Mouse (Mus musculus): Measurements from ENCODE around the gene Zbtb20.

DNA sequence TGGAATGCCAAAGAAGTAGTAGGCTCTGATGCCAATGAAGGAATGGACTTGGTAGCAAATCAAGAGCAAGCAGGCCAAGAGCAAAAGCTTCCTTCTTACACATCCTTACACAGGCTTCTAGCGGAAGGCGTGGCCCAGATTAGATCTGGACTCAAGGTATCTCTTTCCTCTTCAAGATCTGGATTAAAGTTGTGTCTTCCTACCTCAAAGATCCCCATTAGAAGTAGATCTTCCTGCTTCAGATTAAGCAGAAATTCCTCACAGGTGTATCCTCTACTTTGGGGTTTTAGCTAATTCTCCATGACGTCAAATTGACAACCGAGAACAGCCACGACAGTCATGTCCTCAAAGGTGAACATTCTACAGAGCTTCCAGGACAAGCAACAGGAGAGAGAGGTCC, 816.1 kb downstream of the Zbtb20 start:
- no peak for TF ChIP-seq POLR2A (IDR thresholded peaks at IDR 0.05; ENCODE audit: insufficient read depth, low read depth, low read length)
- no peak for TF ChIP-seq CTCF (IDR thresholded peaks at IDR 0.05; ENCODE audit: insufficient read depth, low read depth, low read length)

Data from olfactory bulb, adult 2 months (tissue).